Mouse (Mus musculus): ENCODE measurements around the gene Plekhh1. TPM values are rescaled to one million over a fixed set of nuclear protein-coding genes. Genes with fewer than 3 reads are reported as not detected.

Gene Plekhh1
- total and polyA plus RNA-seq, 3 experiments, result 0.27 to 1.9 (median 0.69) TPM

DNA sequence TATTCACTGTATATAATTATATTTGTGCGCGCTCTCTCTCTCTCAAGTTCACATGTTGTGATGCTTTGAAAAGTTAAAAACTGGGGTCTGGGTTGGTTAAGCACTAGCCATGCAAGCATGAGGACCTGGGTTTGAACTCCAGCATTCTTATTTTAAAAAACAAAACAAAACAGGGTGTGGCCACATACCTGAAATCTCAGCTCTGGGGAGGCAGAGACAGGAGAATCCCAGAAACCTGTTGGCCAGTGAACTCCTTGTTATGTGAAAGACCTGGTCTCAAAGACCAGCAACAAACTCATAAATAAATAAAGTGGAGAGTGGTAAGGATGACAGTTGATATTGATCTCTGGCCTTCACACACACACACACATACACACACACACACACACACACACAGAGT, 5.4 kb downstream of the Plekhh1 start:
- H3K9me3 ChIP-seq (replicated peaks; ENCODE audit: low read length), result no peaks in the 10 kb centered on the region
- peaks cover 15% of the 10 kb centered on the region for H3K27me3 ChIP-seq (replicated peaks)
- H3K27ac ChIP-seq (ENCODE audit: insufficient read depth, low read depth), result no peak overlapping the region
- H3K4me2 ChIP-seq (ENCODE audit: insufficient read depth, low read depth, poor library complexity, severe bottlenecking), result no peak overlapping the region
- H3K79me2 ChIP-seq (replicated peaks; ENCODE audit: control insufficient read depth, extremely low read depth, insufficient read depth, poor library complexity, severe bottlenecking), result no peaks in the 10 kb centered on the region
- TF ChIP-seq RCOR1 (conservative IDR thresholded peaks at IDR 0.05; ENCODE audit: low read depth, low read length) (no peak), PAX5 (IDR thresholded peaks at IDR 0.05; ENCODE audit: low read length) (no peak), ETS1 (conservative IDR thresholded peaks at IDR 0.05; ENCODE audit: low read depth, low read length) (no peak), CTCF (conservative IDR thresholded peaks at IDR 0.05 in 1 of 2, IDR thresholded peaks at IDR 0.05 in 1 of 2; ENCODE audit: low read depth in 2 of 2, low read length in 2 of 2) (no peak), SIN3A (IDR thresholded peaks at IDR 0.05; ENCODE audit: low read length) (no peak), BHLHE40 (IDR thresholded peaks at IDR 0.05; ENCODE audit: low read depth, low read length) (no peak), POLR2AphosphoS2 (IDR thresholded peaks at IDR 0.05; ENCODE audit: low read depth, low read length) (no peak), MYC (IDR thresholded peaks at IDR 0.05; ENCODE audit: low read depth, low read length) (no peak), POLR2A (IDR thresholded peaks at IDR 0.05; ENCODE audit: low read depth, low read length) (no peak), EP300 (IDR thresholded peaks at IDR 0.05; ENCODE audit: low read length) (no peak)
- peaks cover 0 to 2% of the 10 kb centered on the region in 2 experiments; a peak in 2 of 4 replicates for H3K4me1 ChIP-seq (ENCODE audit: control insufficient read depth in 1 of 2, insufficient read depth in 2 of 2)
- DNase-seq (ENCODE audit: extremely low read depth), result no peak
- dilution Hi-C loops (cut with MboI; ENCODE audit: extremely low pct_ligation_motif_present, extremely low pct_unique_long_range_greater_than_20kb, low sequenced_read_pairs) (no loop called here), in situ Hi-C loops (cut with MboI; ENCODE audit: low pct_ligation_motif_present, low pct_unique_long_range_greater_than_20kb, low sequenced_read_pairs) (no loop called here)
- H3K4me3 ChIP-seq (replicated peaks in 1 of 3; ENCODE audit: low read depth in 2 of 3, low read length in 2 of 3, poor library complexity in 1 of 3), result no peak overlapping the region
- no peak overlapping the region for H3K9ac ChIP-seq (ENCODE audit: insufficient read depth, low read depth)
- H3K36me3 ChIP-seq (replicated peaks in 1 of 2; ENCODE audit: control insufficient read depth in 1 of 2, insufficient read depth in 1 of 2, low read length in 1 of 2), result no peaks in the 10 kb centered on the region

DNA sequence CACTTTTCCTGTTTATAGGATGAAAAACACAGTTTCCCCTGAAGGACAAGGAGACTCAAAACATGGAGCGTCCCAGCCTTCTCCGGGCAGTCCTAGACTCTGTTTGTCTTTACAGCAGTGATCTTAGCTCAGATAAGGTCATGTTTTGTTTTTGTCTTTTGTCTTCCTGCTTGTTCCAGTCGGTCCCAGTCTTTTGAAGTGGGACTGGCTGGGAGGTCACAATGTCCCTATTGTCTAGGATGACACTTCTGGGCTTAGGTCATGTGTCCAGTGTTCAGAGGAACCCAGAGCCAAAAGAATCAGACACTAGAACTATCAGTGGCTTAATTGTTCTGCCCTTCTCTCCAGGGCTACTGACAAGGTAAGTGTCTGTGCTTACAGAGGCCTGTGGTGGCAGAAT, 6.4 kb downstream of the Plekhh1 start:
- no peak for DNase-seq (ENCODE audit: extremely low read depth)
- Histone ChIP-seq H3K4me3 (replicated peaks in 1 of 3; ENCODE audit: low read depth in 2 of 3, low read length in 2 of 3, poor library complexity in 1 of 3) (no peak overlapping the region), H3K27me3 (replicated peaks) (peaks cover 5% of the 10 kb centered on the region), H3K79me2 (replicated peaks; ENCODE audit: control insufficient read depth, extremely low read depth, insufficient read depth, poor library complexity, severe bottlenecking) (no peaks in the 10 kb centered on the region), H3K36me3 (replicated peaks in 1 of 2; ENCODE audit: control insufficient read depth in 1 of 2, insufficient read depth in 1 of 2, low read length in 1 of 2) (no peaks in the 10 kb centered on the region), H3K9me3 (replicated peaks; ENCODE audit: low read length) (no peaks in the 10 kb centered on the region), H3K4me2 (ENCODE audit: insufficient read depth, low read depth, poor library complexity, severe bottlenecking) (no peak overlapping the region), H3K9ac (ENCODE audit: insufficient read depth, low read depth) (no peak overlapping the region), H3K27ac (ENCODE audit: insufficient read depth, low read depth) (no peak overlapping the region), H3K4me1 (ENCODE audit: control insufficient read depth in 1 of 2, insufficient read depth in 2 of 2) (no peaks in the 10 kb centered on the region)
- dilution Hi-C loops (cut with MboI; ENCODE audit: extremely low pct_ligation_motif_present, extremely low pct_unique_long_range_greater_than_20kb, low sequenced_read_pairs), result no loop called here
- TF ChIP-seq EP300 (IDR thresholded peaks at IDR 0.05; ENCODE audit: low read length) (no peak), POLR2A (IDR thresholded peaks at IDR 0.05; ENCODE audit: low read depth, low read length) (no peak), HCFC1 (IDR thresholded peaks at IDR 0.05; ENCODE audit: low read depth, low read length) (no peak), GABPA (IDR thresholded peaks at IDR 0.05; ENCODE audit: insufficient replicate concordance, low read depth, low read length) (no peak), KAT2A (IDR thresholded peaks at IDR 0.05; ENCODE audit: insufficient replicate concordance, low read length) (no peak), JUN (IDR thresholded peaks at IDR 0.05; ENCODE audit: insufficient read depth, low read depth, low read length) (no peak), UBTF (IDR thresholded peaks at IDR 0.05; ENCODE audit: low read depth, low read length) (no peak)
- in situ Hi-C loops (cut with MboI; ENCODE audit: low pct_ligation_motif_present, low pct_unique_long_range_greater_than_20kb, low sequenced_read_pairs), result no loop called here

DNA sequence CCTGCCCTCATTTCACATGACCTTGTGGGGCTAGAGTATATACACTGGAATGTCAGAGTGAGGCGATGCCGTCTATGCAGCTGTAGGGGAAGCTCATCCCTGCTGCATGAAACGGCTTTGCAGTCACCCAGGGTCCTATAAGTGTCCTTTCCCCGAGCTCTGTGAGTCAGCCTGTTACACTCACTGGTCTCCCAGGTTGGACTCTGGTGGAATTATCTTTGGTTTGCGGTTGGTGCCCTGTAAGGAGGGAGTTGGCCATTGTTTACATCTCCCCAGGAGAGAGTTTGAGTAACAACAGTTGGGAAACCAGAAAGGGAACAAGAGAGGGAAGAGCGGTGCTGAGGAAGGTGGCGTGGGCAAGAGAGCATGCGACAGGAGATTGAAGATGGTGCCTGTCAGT, 10.7 kb downstream of the Plekhh1 start:
- Histone ChIP-seq H3K36me3 (replicated peaks in 1 of 2; ENCODE audit: control insufficient read depth in 1 of 2, insufficient read depth in 1 of 2, low read length in 1 of 2) (no peaks in the 10 kb centered on the region), H3K4me1 (ENCODE audit: control insufficient read depth in 1 of 2, insufficient read depth in 2 of 2) (peaks cover 0 to 1% of the 10 kb centered on the region in 2 experiments; a peak in 1 of 4 replicates), H3K27ac (ENCODE audit: insufficient read depth, low read depth) (no peak overlapping the region), H3K4me3 (replicated peaks in 1 of 3; ENCODE audit: low read depth in 2 of 3, low read length in 2 of 3, poor library complexity in 1 of 3) (no peak overlapping the region), H3K4me2 (ENCODE audit: insufficient read depth, low read depth, poor library complexity, severe bottlenecking) (no peak overlapping the region), H3K27me3 (replicated peaks) (no peaks in the 10 kb centered on the region), H3K9me3 (replicated peaks; ENCODE audit: low read length) (no peaks in the 10 kb centered on the region), H3K9ac (ENCODE audit: insufficient read depth, low read depth) (no peak overlapping the region), H3K79me2 (replicated peaks; ENCODE audit: control insufficient read depth, extremely low read depth, insufficient read depth, poor library complexity, severe bottlenecking) (no peaks in the 10 kb centered on the region)
- DNase-seq (ENCODE audit: extremely low read depth), result no peak
- TF ChIP-seq ZC3H11A (IDR thresholded peaks at IDR 0.05; ENCODE audit: low read depth, low read length), result no peak
- dilution Hi-C loops (cut with MboI; ENCODE audit: extremely low pct_ligation_motif_present, extremely low pct_unique_long_range_greater_than_20kb, low sequenced_read_pairs), result no loop called here
- in situ Hi-C loops (cut with MboI; ENCODE audit: low pct_ligation_motif_present, low pct_unique_long_range_greater_than_20kb, low sequenced_read_pairs), result no loop called here
